Mouse (Mus musculus) myocyte (in vitro differentiated cells): ENCODE results near the gene Shisa6.

ENCODE experiments used
- POLR2AphosphoS2 ChIP-seq: IDR thresholded peaks from one replicate; pipeline ENCODE4 v1.6.1; 2011; ENCODE audit warnings: low read depth, control low read depth; ENCODE audit not compliant: insufficient read length
- TCF12 ChIP-seq: IDR thresholded peaks from one replicate; pipeline ENCODE4 v1.6.1; 2011; ENCODE audit warnings: mild to moderate bottlenecking, control low read depth; ENCODE audit not compliant: poor library complexity, insufficient read depth, severe bottlenecking

DNA sequence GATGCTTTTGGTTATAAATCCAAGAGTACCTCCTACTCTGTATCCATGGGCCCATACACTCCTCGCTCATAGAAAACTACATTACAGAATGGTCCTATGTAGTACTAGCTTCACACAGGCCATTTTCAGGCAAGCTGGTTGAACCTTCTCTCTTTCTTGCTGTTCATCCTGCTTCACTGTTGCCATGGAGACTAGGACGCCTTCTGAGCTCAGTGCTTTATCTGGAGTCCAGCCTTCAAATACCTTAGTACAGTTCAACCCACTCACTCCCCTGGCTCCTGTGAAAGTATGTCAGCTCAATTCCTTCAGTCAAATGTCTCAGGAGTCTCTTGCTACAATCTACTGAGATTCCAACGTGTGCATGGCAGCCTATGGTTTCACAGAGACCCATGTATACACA, 154.0 kb downstream of the Shisa6 start:
- TF ChIP-seq TCF12 (no peak), POLR2AphosphoS2 (no peak)
